Comparison of ENCODE assay signal across 30 mouse cellular contexts in the genomic region with DNA sequence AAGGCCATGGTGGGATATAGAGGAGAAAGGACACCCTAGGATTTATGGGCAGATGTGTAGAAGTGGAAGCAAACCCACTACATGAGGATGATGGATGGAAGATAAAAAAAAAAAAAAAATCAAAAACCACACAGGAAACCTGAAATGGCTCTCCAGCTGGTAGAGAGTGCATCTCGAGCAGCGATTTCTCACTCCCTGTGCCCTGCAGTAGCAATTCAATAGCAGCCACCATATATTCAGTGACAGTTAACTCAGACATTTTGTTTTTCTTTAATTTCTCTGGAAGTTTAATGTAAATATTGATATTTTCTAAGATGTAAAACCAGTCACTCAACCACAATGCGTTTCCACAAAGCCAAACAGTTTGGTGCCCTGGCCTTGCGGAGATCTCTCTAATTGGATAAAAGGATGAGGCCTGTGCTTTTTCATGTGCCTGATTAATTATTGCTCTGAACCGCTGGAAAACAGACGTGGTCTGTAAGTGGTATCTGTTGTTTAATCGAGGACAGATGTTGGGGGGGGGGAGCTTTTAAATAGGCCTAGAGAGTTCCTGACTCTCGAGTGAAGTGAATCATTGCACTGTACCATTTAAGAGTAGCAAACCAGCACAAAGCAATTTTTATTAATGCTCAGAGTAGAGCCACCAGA.
A peak's percentile ranks its signal among the peaks of the same experiment; 100 is the strongest.
DNase-seq lines count a peak whose midpoint lies in the region; ATAC-seq and TF ChIP-seq lines count a peak whose summit lies in the region.
"Had no signal": no experiment of that assay in that cellular context is flagged by ENCODE, and none has a peak within 500 bp of the region (broad histone marks: within the 10 kb centered on the region; RNA-seq: fewer than 3 reads in every experiment).

No protein-coding gene starts in this region.

- no peak overlapping the region for H3K4me2 ChIP-seq in intestine, embryonic 15.5 days (replicated peaks)
- H3K4me2 ChIP-seq in intestine, postnatal 0 days (replicated peaks; ENCODE audit: low read depth): no peak overlapping the region
- H3K4me2 ChIP-seq: embryonic facial prominence, embryonic 13.5 days; heart, embryonic 15.5 days; liver, embryonic 12.5 days; midbrain, embryonic 13.5 days; neural tube, embryonic 13.5 days had no signal

- H3K27ac ChIP-seq in intestine, embryonic 15.5 days: no peak overlapping the region
- no peak overlapping the region for H3K27ac ChIP-seq in intestine, postnatal 0 days (ENCODE audit: low read depth, low read length)
- H3K27ac ChIP-seq: embryonic facial prominence, embryonic 13.5 days; heart, embryonic 10.5 days; heart, embryonic 15.5 days; hindbrain, postnatal 0 days; left cerebral cortex, adult 2 months; liver, embryonic 12.5 days; macrophage; midbrain, embryonic 13.5 days; neural tube, embryonic 13.5 days had no signal

- H3K9ac ChIP-seq in intestine, embryonic 15.5 days: no peak overlapping the region
- no peak overlapping the region for H3K9ac ChIP-seq in intestine, postnatal 0 days (ENCODE audit: low read depth, low read length)
- H3K9ac ChIP-seq: embryonic facial prominence, embryonic 13.5 days; heart, embryonic 15.5 days; liver, embryonic 12.5 days; liver, postnatal 0 days; midbrain, embryonic 13.5 days; neural tube, embryonic 13.5 days had no signal

- WGBS in intestine, embryonic 15.5 days: 42% methylated on average over 8 of the region's 8 CpGs
- 66% methylated on average over 8 of the region's 8 CpGs for WGBS in intestine, postnatal 0 days

- H3K4me3 ChIP-seq in intestine, embryonic 15.5 days (replicated peaks): no peak overlapping the region
- H3K4me3 ChIP-seq in intestine, postnatal 0 days (ENCODE audit: low read depth, low read length): no peak overlapping the region
- H3K4me3 ChIP-seq: embryonic facial prominence, embryonic 13.5 days; erythroblast, embryonic 14.5 days; heart, embryonic 10.5 days; heart, embryonic 15.5 days; left cerebral cortex, adult 2 months; liver, embryonic 12.5 days; midbrain, embryonic 13.5 days; neural tube, embryonic 13.5 days had no signal

- peak; percentile 15 for DNase-seq in retina, postnatal 1 day
- no peak for DNase-seq in retina, embryonic 14.5 days (ENCODE audit: low spot score)
- peak; percentile 21 for DNase-seq in forelimb bud, embryonic 11.5 days (ENCODE audit: low read depth, low spot score)
- DNase-seq in adrenal gland, postnatal 4 days (ENCODE audit: low spot score in 2 of 2): no peak
- DNase-seq in gastrocnemius, postnatal 36 days: no peak
- DNase-seq: adrenal gland, postnatal 14 days; cerebellum, adult 11-12 months; cerebellum, adult 9-11 months; gastrocnemius, postnatal 10 days; heart, adult 11 months; kidney, adult 11 months; kidney, postnatal 10 days; liver, postnatal 0 days; lung, postnatal 10 days; right cerebral cortex, postnatal 25 days; thymus, adult 2 months; thymus, postnatal 36 days had no signal

- intact Hi-C loops in gastrocnemius, postnatal 36 days (cut with DNase I): no loop called here

- no peaks in the 10 kb centered on the region; the same call in 1 of the 2 replicates for H3K27me3 ChIP-seq in intestine, embryonic 15.5 days (replicated peaks)
- no peaks in the 10 kb centered on the region for H3K27me3 ChIP-seq in intestine, postnatal 0 days (replicated peaks; ENCODE audit: control insufficient read depth, insufficient read depth, low read length)
- H3K27me3 ChIP-seq: heart, embryonic 15.5 days; liver, embryonic 12.5 days had no signal

- H3K4me1 ChIP-seq in intestine, embryonic 15.5 days (replicated peaks): no peaks in the 10 kb centered on the region
- no peaks in the 10 kb centered on the region for H3K4me1 ChIP-seq in intestine, postnatal 0 days (replicated peaks; ENCODE audit: control insufficient read depth, insufficient read depth, low read length)
- H3K4me1 ChIP-seq: embryonic facial prominence, embryonic 13.5 days; heart, embryonic 10.5 days; liver, embryonic 12.5 days; midbrain, embryonic 13.5 days; neural tube, embryonic 13.5 days had no signal

- H3K9me3 ChIP-seq in intestine, embryonic 15.5 days: no peaks in the 10 kb centered on the region
- H3K9me3 ChIP-seq in intestine, postnatal 0 days (ENCODE audit: control insufficient read depth): no peaks in the 10 kb centered on the region
- H3K9me3 ChIP-seq: embryonic facial prominence, embryonic 13.5 days; heart, embryonic 10.5 days; heart, embryonic 15.5 days; liver, embryonic 12.5 days; midbrain, embryonic 13.5 days; neural tube, embryonic 13.5 days had no signal

- no peak for TF ChIP-seq CTCF in intestine, postnatal 0 days (IDR thresholded peaks at IDR 0.05; ENCODE audit: low read depth)

- ATAC-seq in intestine, embryonic 15.5 days: peak; percentile 23; the same call in 1 of the 2 replicates
- no peak for ATAC-seq in intestine, postnatal 0 days
- ATAC-seq: forebrain, embryonic 16.5 days; hindbrain, postnatal 0 days; liver, embryonic 12.5 days; liver, postnatal 0 days; midbrain, embryonic 13.5 days had no signal

- no peaks in the 10 kb centered on the region for H3K36me3 ChIP-seq in intestine, embryonic 15.5 days
- H3K36me3 ChIP-seq in intestine, postnatal 0 days (ENCODE audit: control insufficient read depth, insufficient read depth): no peaks in the 10 kb centered on the region
- H3K36me3 ChIP-seq: embryonic facial prominence, embryonic 13.5 days; heart, embryonic 10.5 days; heart, embryonic 15.5 days; liver, embryonic 12.5 days; midbrain, embryonic 13.5 days; neural tube, embryonic 13.5 days had no signal

Comparison
In these comparisons a context has a peak if more than half of its experiments do, and no peak if none do; other contexts are left out.
1. DNase-seq: peak in retina, postnatal 1 day (single experiment) and forelimb bud, embryonic 11.5 days (single experiment); none in retina, embryonic 14.5 days (single experiment), adrenal gland, postnatal 4 days (0 of 2) and gastrocnemius, postnatal 36 days (0 of 2).